Mouse (Mus musculus) lung, embryonic 16.5 days (tissue): ENCODE measurements at regions not wholly inside any gene's neighbourhood (a gene's known extent, or its start where the extent isn't known, plus 50 kb on each side); places are given as distances from the start of the nearest gene placed in this dataset.

ENCODE experiments used
- ATAC-seq: fragments of 200-750 bp; cut with Nextera tagmentation; 2 replicates; pipeline ENCODE4 v1.8.0; 2017; ENCODE audit warnings: low read depth, mild to moderate bottlenecking, moderate library complexity
- H3K27ac ChIP-seq: fragments of 300-500 bp; sonication (generic); 2 replicates; pipeline ENCODE4 v1.5.1; 2014; ENCODE audit warnings: mild to moderate bottlenecking, control low read depth, low read length
- H3K27me3 ChIP-seq: fragments of 300-500 bp; sonication (generic); 2 replicates; pipeline ENCODE4 v1.6.1; 2014; ENCODE audit warnings: low read depth, low read length, mixed read lengths; ENCODE audit not compliant: control insufficient read depth, insufficient read depth
- H3K36me3 ChIP-seq: fragments of 300-500 bp; sonication (generic); 2 replicates; pipeline ENCODE4 v1.6.1; 2014; ENCODE audit warnings: low read length; ENCODE audit not compliant: control insufficient read depth, insufficient read depth
- H3K4me1 ChIP-seq: fragments of 300-500 bp; sonication (generic); replicated peaks from 2 replicates; pipeline ENCODE4 v1.6.1; 2014; ENCODE audit warnings: low read length, mixed read lengths; ENCODE audit not compliant: control insufficient read depth, insufficient read depth
- H3K4me2 ChIP-seq: fragments of 300-500 bp; sonication (generic); 2 replicates; pipeline ENCODE4 v1.6.1; 2014; ENCODE audit warnings: low read depth, low read length, control low read depth
- H3K4me3 ChIP-seq: fragments of 300-500 bp; sonication (generic); 2 replicates; pipeline ENCODE4 v1.5.1; 2014; ENCODE audit warnings: mild to moderate bottlenecking, low read length, control low read depth
- H3K9ac ChIP-seq: fragments of 300-500 bp; sonication (generic); 2 replicates; pipeline ENCODE4 v1.6.1; 2014; ENCODE audit warnings: low read length, control low read depth
- H3K9me3 ChIP-seq: fragments of 300-500 bp; sonication (generic); 2 replicates; pipeline ENCODE4 v1.6.1; 2016; ENCODE audit warnings: low read length; ENCODE audit not compliant: control insufficient read depth
- WGBS: fragments of 180-500 bp; shearing (Covaris S2); extraction: QIAGEN DNeasy Blood & Tissue Kit; methylation state at CpG from one replicate; pipeline ENCODE4 v1.1.7; 2014; 5-methylcytosine and 5-hydroxymethylcytosine counted together

- Histone ChIP-seq H3K4me3 (no peak overlapping the region), H3K9me3 (no peaks in the 10 kb centered on the region), H3K27me3 (no peaks in the 10 kb centered on the region), H3K9ac (no peak overlapping the region), H3K4me2 (no peak overlapping the region), H3K27ac (no peak overlapping the region), H3K4me1 (no peaks in the 10 kb centered on the region), H3K36me3 (no peaks in the 10 kb centered on the region)
- WGBS, result 60% methylated on average over 14 of the region's 15 CpGs
- no peak for ATAC-seq
These were observed 223.5 kb upstream of the Rgma start for GRCm38 (mm10) chr7:73151586-73152467.

GRCm38 (mm10) chr7:73153668-73154067 lies 221.6 kb upstream of the Rgma start:
- Histone ChIP-seq H3K4me3 (no peak overlapping the region), H3K27ac (no peak overlapping the region), H3K36me3 (no peaks in the 10 kb centered on the region), H3K9ac (no peak overlapping the region), H3K27me3 (no peaks in the 10 kb centered on the region), H3K9me3 (no peaks in the 10 kb centered on the region), H3K4me1 (no peaks in the 10 kb centered on the region), H3K4me2 (no peak overlapping the region)
- WGBS, result 88% methylated on average over 1 of the region's 1 CpGs
- ATAC-seq, result no peak

GRCm38 (mm10) chr7:73158833-73159232 lies 216.5 kb upstream of the Rgma start:
- no peak for ATAC-seq
- 91% methylated on average over 5 of the region's 5 CpGs for WGBS
- no peaks in the 10 kb centered on the region for H3K9me3 ChIP-seq
- H3K27me3 ChIP-seq, result no peaks in the 10 kb centered on the region
- no peaks in the 10 kb centered on the region for H3K4me1 ChIP-seq
- H3K4me2 ChIP-seq, result no peak overlapping the region
- no peak overlapping the region for H3K9ac ChIP-seq
- no peak overlapping the region for H3K27ac ChIP-seq
- no peak overlapping the region for H3K4me3 ChIP-seq
- no peaks in the 10 kb centered on the region for H3K36me3 ChIP-seq

- Histone ChIP-seq H3K4me2 (no peak overlapping the region), H3K36me3 (no peaks in the 10 kb centered on the region), H3K4me3 (no peak overlapping the region), H3K9ac (no peak overlapping the region), H3K9me3 (no peaks in the 10 kb centered on the region), H3K27me3 (no peaks in the 10 kb centered on the region), H3K27ac (no peak overlapping the region), H3K4me1 (no peaks in the 10 kb centered on the region)
- no peak for ATAC-seq
- 78% methylated on average over 8 of the region's 8 CpGs for WGBS
These were observed 214.3 kb upstream of the Rgma start for GRCm38 (mm10) chr7:73160968-73161367.

GRCm38 (mm10) chr7:73163687-73164086 lies 211.6 kb upstream of the Rgma start:
- ATAC-seq, result no peak
- WGBS, result 39% methylated on average over 5 of the region's 5 CpGs
- no peak overlapping the region for H3K4me3 ChIP-seq
- no peak overlapping the region for H3K4me2 ChIP-seq
- no peaks in the 10 kb centered on the region for H3K27me3 ChIP-seq
- no peaks in the 10 kb centered on the region for H3K36me3 ChIP-seq
- H3K9me3 ChIP-seq, result no peaks in the 10 kb centered on the region
- H3K27ac ChIP-seq, result no peak overlapping the region
- H3K4me1 ChIP-seq, result no peaks in the 10 kb centered on the region
- no peak overlapping the region for H3K9ac ChIP-seq

GRCm38 (mm10) chr7:73165521-73165920 lies 209.8 kb upstream of the Rgma start:
- Histone ChIP-seq H3K9ac (no peak overlapping the region), H3K36me3 (no peaks in the 10 kb centered on the region), H3K9me3 (no peaks in the 10 kb centered on the region), H3K4me1 (no peaks in the 10 kb centered on the region), H3K27ac (no peak overlapping the region), H3K4me2 (no peak overlapping the region), H3K4me3 (no peak overlapping the region), H3K27me3 (no peaks in the 10 kb centered on the region)
- no peak for ATAC-seq
- WGBS, result 93% methylated on average over 8 of the region's 8 CpGs

- H3K27me3 ChIP-seq, result no peaks in the 10 kb centered on the region
- WGBS, result 58% methylated on average over 8 of the region's 8 CpGs
- ATAC-seq, result no peak
These were observed 205.9 kb upstream of the Rgma start for GRCm38 (mm10) chr7:73169416-73169815.

GRCm38 (mm10) chr7:73172615-73173014 lies 202.7 kb upstream of the Rgma start:
- no peak overlapping the region for H3K4me3 ChIP-seq
- H3K4me1 ChIP-seq, result no peaks in the 10 kb centered on the region
- H3K4me2 ChIP-seq, result no peak overlapping the region
- no peaks in the 10 kb centered on the region for H3K36me3 ChIP-seq
- no peak for ATAC-seq
- no peaks in the 10 kb centered on the region for H3K9me3 ChIP-seq
- H3K27me3 ChIP-seq, result no peaks in the 10 kb centered on the region
- no peak overlapping the region for H3K9ac ChIP-seq
- WGBS, result 92% methylated on average over 4 of the region's 4 CpGs
- no peak overlapping the region for H3K27ac ChIP-seq

More at GRCm38 (mm10) chr7:73169416-73169815, 205.9 kb upstream of the Rgma start:
- Histone ChIP-seq H3K27ac (no peak overlapping the region), H3K4me1 (no peaks in the 10 kb centered on the region), H3K4me3 (no peak overlapping the region), H3K9me3 (no peaks in the 10 kb centered on the region), H3K4me2 (no peak overlapping the region), H3K9ac (no peak overlapping the region), H3K36me3 (no peaks in the 10 kb centered on the region)

GRCm38 (mm10) chr7:73183761-73184160 lies 191.5 kb upstream of the Rgma start:
- no peak for ATAC-seq
- Histone ChIP-seq H3K27me3 (no peaks in the 10 kb centered on the region), H3K4me1 (no peaks in the 10 kb centered on the region), H3K27ac (no peak overlapping the region), H3K9ac (no peak overlapping the region), H3K36me3 (no peaks in the 10 kb centered on the region), H3K9me3 (no peaks in the 10 kb centered on the region), H3K4me3 (no peak overlapping the region), H3K4me2 (no peak overlapping the region)
- WGBS, result 69% methylated on average over 8 of the region's 8 CpGs
